Mouse (Mus musculus) ES-E14 (cell line): Measurements from ENCODE around the gene Dstn.

Source experiments
- CHD2 ChIP-seq: IDR thresholded peaks from 2 replicates; pipeline ENCODE4 v1.6.1; 2014; ENCODE audit warnings: mild to moderate bottlenecking, low read depth, low read length, inconsistent platforms
- HCFC1 ChIP-seq: IDR thresholded peaks from 2 replicates; pipeline ENCODE4 v1.6.1; 2012; ENCODE audit warnings: low read length, inconsistent platforms, borderline replicate concordance; ENCODE audit not compliant: insufficient read depth
- MAFK ChIP-seq: IDR thresholded peaks from 2 replicates; pipeline ENCODE4 v1.6.1; 2014; ENCODE audit warnings: mild to moderate bottlenecking, low read depth, low read length, inconsistent platforms; ENCODE audit not compliant: insufficient read depth
- ZC3H11A ChIP-seq: IDR thresholded peaks from 2 replicates; pipeline ENCODE4 v1.6.1; 2012; ENCODE audit warnings: low read depth, mild to moderate bottlenecking, inconsistent platforms, low read length, borderline replicate concordance
- ZNF384 ChIP-seq: IDR thresholded peaks from 2 replicates; pipeline ENCODE4 v1.6.1; 2012; ENCODE audit warnings: low read depth, low read length, inconsistent platforms

GRCm38 (mm10) chr2:143955746-143956145 is 40.6 kb downstream of the Dstn start:
- TF ChIP-seq HCFC1 (no peak), CHD2 (no peak), ZNF384 (no peak), ZC3H11A (no peak), MAFK (no peak)
